Mouse (Mus musculus): ENCODE measurements around the gene Ankfn1.

DNA sequence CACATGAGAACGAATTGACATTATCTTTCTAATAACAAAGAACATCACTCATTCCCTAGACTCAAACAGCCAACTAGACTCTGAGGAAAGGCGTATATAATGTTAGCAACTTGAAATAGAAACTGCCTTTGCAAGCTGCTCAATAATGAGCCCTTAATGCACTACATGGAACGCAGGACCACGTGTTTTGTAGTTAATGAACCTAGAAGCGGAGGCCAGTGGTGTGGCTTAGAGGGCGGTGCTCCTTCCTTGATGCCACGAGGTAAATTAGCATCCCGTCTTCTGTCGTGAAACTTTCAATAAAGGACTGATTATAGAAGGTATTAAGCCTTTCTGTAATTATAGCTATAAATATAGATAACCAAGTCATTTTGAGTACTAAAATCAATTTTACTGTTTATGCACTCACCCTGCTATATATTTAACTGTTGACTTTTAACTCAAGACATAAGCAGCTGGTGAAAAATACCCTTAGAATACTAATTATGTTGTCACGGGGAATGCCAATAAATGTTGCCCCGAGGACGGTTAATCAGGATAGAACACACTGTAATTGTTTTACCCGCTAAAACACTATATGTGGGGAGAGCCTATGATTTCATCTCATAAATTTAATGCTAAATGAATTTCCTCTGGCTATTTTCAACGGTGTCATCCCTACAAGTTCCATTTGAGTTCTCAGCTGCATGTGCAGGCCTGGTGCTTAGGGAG lies 112.1 kb downstream of the Ankfn1 start:
- TF ChIP-seq CTCF (IDR thresholded peaks at IDR 0.05; ENCODE audit: extremely low read depth, insufficient read depth, low read length) (no peak), POLR2A (IDR thresholded peaks at IDR 0.05; ENCODE audit: extremely low read depth, insufficient read depth, low read length) (no peak)
